Mouse (Mus musculus): Measurements from ENCODE around the gene Omg.

DNA sequence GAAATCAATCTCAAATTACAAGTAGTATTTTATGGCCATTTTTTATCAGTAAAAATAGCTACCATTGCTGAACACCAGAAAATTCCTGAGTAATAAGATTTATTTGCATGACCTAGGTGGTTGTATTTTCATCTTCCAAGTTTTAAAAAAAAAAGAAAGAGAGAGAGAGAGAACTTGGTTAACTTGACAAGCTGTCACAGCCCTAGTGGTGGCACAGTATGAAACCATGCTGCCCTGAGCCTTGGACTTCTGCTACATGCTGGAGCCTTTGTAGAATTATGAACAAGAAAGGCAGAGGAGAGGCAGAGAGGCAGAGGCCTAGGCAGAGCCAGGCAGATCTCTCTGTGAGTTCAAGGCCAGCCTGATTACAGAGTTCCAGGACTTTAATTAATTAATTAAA is 18.0 kb upstream of the Omg start:
- TF ChIP-seq GATA1 (IDR thresholded peaks at IDR 0.05; ENCODE audit: borderline replicate concordance, low read length) (no peak), CTCF (IDR thresholded peaks at IDR 0.05; ENCODE audit: low read depth, low read length) (no peak), TAL1 (conservative IDR thresholded peaks at IDR 0.05; ENCODE audit: low read depth, low read length) (no peak)
